Mouse (Mus musculus) splenic B cell, adult 2 months (primary cell): ENCODE results near the gene Pald1.

Experiments
- DNase-seq: peaks from one replicate; pipeline ENCODE4 v3.0.0-alpha.2; 2011; ENCODE audit warnings: low read depth, low spot score
- H3K27me3 ChIP-seq: 2 replicates; pipeline ENCODE4 v1.6.1; 2012; ENCODE audit warnings: mild to moderate bottlenecking, low read length, moderate library complexity, mixed read lengths; ENCODE audit not compliant: control insufficient read depth, poor library complexity, insufficient read depth, severe bottlenecking
- H3K36me3 ChIP-seq: 2 replicates; pipeline ENCODE4 v1.6.1; 2012; ENCODE audit warnings: mild to moderate bottlenecking, low read length, moderate library complexity, mixed read lengths; ENCODE audit not compliant: control insufficient read depth, poor library complexity, insufficient read depth, severe bottlenecking

Gene Pald1

GRCm38 (mm10) chr10:61341557-61341956 is 41.8 kb downstream of the Pald1 start:
- H3K36me3 ChIP-seq: no peaks in the 10 kb centered on the region
- no peaks in the 10 kb centered on the region for H3K27me3 ChIP-seq
- DNase-seq: peak; percentile 53

- DNase-seq: no peak
- Histone ChIP-seq H3K36me3 (no peaks in the 10 kb centered on the region), H3K27me3 (no peaks in the 10 kb centered on the region)
Observed at GRCm38 (mm10) chr10:61341045-61341444, 42.3 kb downstream of the Pald1 start.

- H3K36me3 ChIP-seq: no peaks in the 10 kb centered on the region
- no peak for DNase-seq
Observed at GRCm38 (mm10) chr10:61340247-61340646, 43.1 kb downstream of the Pald1 start.

GRCm38 (mm10) chr10:61339216-61339615 is 44.1 kb downstream of the Pald1 start:
- no peaks in the 10 kb centered on the region for H3K36me3 ChIP-seq
- no peaks in the 10 kb centered on the region for H3K27me3 ChIP-seq
- no peak for DNase-seq

More at GRCm38 (mm10) chr10:61340247-61340646, 43.1 kb downstream of the Pald1 start:
- H3K27me3 ChIP-seq: no peaks in the 10 kb centered on the region

GRCm38 (mm10) chr10:61337665-61338064 is 45.7 kb downstream of the Pald1 start:
- H3K36me3 ChIP-seq: no peaks in the 10 kb centered on the region
- H3K27me3 ChIP-seq: no peaks in the 10 kb centered on the region
- DNase-seq: no peak

- H3K27me3 ChIP-seq: no peaks in the 10 kb centered on the region
- H3K36me3 ChIP-seq: no peaks in the 10 kb centered on the region
- DNase-seq: no peak
Observed at GRCm38 (mm10) chr10:61336592-61336991, 46.7 kb downstream of the Pald1 start.

GRCm38 (mm10) chr10:61336137-61336536 is 47.2 kb downstream of the Pald1 start:
- DNase-seq: peak; percentile 79
- no peaks in the 10 kb centered on the region for H3K36me3 ChIP-seq

GRCm38 (mm10) chr10:61334545-61334944 is 48.8 kb downstream of the Pald1 start:
- no peak for DNase-seq
- no peaks in the 10 kb centered on the region for H3K36me3 ChIP-seq

More at GRCm38 (mm10) chr10:61336137-61336536, 47.2 kb downstream of the Pald1 start:
- no peaks in the 10 kb centered on the region for H3K27me3 ChIP-seq

GRCm38 (mm10) chr10:61331046-61331445 is 52.3 kb downstream of the Pald1 start:
- Histone ChIP-seq H3K27me3 (no peaks in the 10 kb centered on the region), H3K36me3 (no peaks in the 10 kb centered on the region)
- no peak for DNase-seq

More at GRCm38 (mm10) chr10:61334545-61334944, 48.8 kb downstream of the Pald1 start:
- H3K27me3 ChIP-seq: no peaks in the 10 kb centered on the region

- Histone ChIP-seq H3K27me3 (no peaks in the 10 kb centered on the region), H3K36me3 (no peaks in the 10 kb centered on the region)
- no peak for DNase-seq
Observed at GRCm38 (mm10) chr10:61328927-61329326, 54.4 kb downstream of the Pald1 start.

- no peaks in the 10 kb centered on the region for H3K36me3 ChIP-seq
- no peak for DNase-seq
- H3K27me3 ChIP-seq: no peaks in the 10 kb centered on the region
Observed at GRCm38 (mm10) chr10:61327545-61327944, 55.8 kb downstream of the Pald1 start.

GRCm38 (mm10) chr10:61325782-61326328 is 57.5 kb downstream of the Pald1 start:
- DNase-seq: no peak
- H3K36me3 ChIP-seq: no peaks in the 10 kb centered on the region
- no peaks in the 10 kb centered on the region for H3K27me3 ChIP-seq

GRCm38 (mm10) chr10:61324717-61325116 is 58.6 kb downstream of the Pald1 start:
- no peaks in the 10 kb centered on the region for H3K36me3 ChIP-seq
- DNase-seq: no peak
- no peaks in the 10 kb centered on the region for H3K27me3 ChIP-seq

- DNase-seq: no peak
- H3K27me3 ChIP-seq: no peaks in the 10 kb centered on the region
- no peaks in the 10 kb centered on the region for H3K36me3 ChIP-seq
Observed at GRCm38 (mm10) chr10:61318527-61318926, 64.8 kb downstream of the Pald1 start.

- no peak for DNase-seq
- Histone ChIP-seq H3K36me3 (no peaks in the 10 kb centered on the region), H3K27me3 (no peaks in the 10 kb centered on the region)
Observed at GRCm38 (mm10) chr10:61315324-61315880, 67.9 kb downstream of the Pald1 start.

- DNase-seq: no peak
- Histone ChIP-seq H3K36me3 (no peaks in the 10 kb centered on the region), H3K27me3 (no peaks in the 10 kb centered on the region)
Observed at GRCm38 (mm10) chr10:61313750-61314149, 69.6 kb downstream of the Pald1 start.
